Mouse (Mus musculus): ENCODE measurements around the gene Sgce.

- TF ChIP-seq CTCF (IDR thresholded peaks at IDR 0.05; ENCODE audit: extremely low read depth, insufficient read length, insufficient replicate concordance, low read depth, low read length), result no peak
- no peak for TF ChIP-seq POLR2A (IDR thresholded peaks at IDR 0.05; ENCODE audit: low read depth, low read length)
Measured at GRCm38 (mm10) chr6:4634804-4635203, 112.2 kb downstream of the Sgce start.
